Mouse (Mus musculus): ENCODE measurements around the gene Pspn. TPM values are rescaled to one million over a fixed set of nuclear protein-coding genes. Genes with fewer than 3 reads are reported as not detected.
A peak's percentile ranks its signal among the peaks of the same experiment; 100 is the strongest.

Pspn gene
- polyA plus RNA-seq, 1 experiment = not detected

GRCm38 (mm10) chr17:57030931-57031660 is 31.3 kb upstream of the Pspn start, which contains the start of gene Khsrp:
TSS of gene Khsrp (minus strand) at chr17:57031522.
- peak within 1 kb of the TSS; percentile 96 for H3K27ac ChIP-seq (ENCODE audit: control insufficient read depth, insufficient read depth, low read depth, low read length)
- H3K36me3 ChIP-seq (ENCODE audit: control insufficient read depth, insufficient read depth, low read length) = peaks cover 3% of the 10 kb centered on the region; the same call in 1 of the 2 replicates
- TF ChIP-seq POLR2A (IDR thresholded peaks at IDR 0.05; ENCODE audit: control insufficient read depth, low read depth, low read length) = peak; percentile 53
- no peak for TF ChIP-seq CTCF (IDR thresholded peaks at IDR 0.05; ENCODE audit: control insufficient read depth, insufficient read depth, insufficient replicate concordance, low read depth, low read length)
- H3K4me1 ChIP-seq (ENCODE audit: control insufficient read depth, insufficient read depth, low read length) = peaks cover 18% of the 10 kb centered on the region
- no peaks in the 10 kb centered on the region for H3K27me3 ChIP-seq (ENCODE audit: control insufficient read depth, insufficient read depth, low read length)
- peak within 1 kb of the TSS; percentile 96 for H3K4me3 ChIP-seq (ENCODE audit: control insufficient read depth, low read depth, low read length)

- Histone ChIP-seq H3K36me3 (ENCODE audit: control insufficient read depth, insufficient read depth, low read length) (peaks cover 6% of the 10 kb centered on the region), H3K27me3 (ENCODE audit: control insufficient read depth, insufficient read depth, low read length) (no peaks in the 10 kb centered on the region), H3K27ac (ENCODE audit: control insufficient read depth, insufficient read depth, low read depth, low read length) (no peak overlapping the region), H3K4me1 (ENCODE audit: control insufficient read depth, insufficient read depth, low read length) (peaks cover 18% of the 10 kb centered on the region), H3K4me3 (ENCODE audit: control insufficient read depth, low read depth, low read length) (no peak overlapping the region)
- no peak for TF ChIP-seq CTCF (IDR thresholded peaks at IDR 0.05; ENCODE audit: control insufficient read depth, insufficient read depth, insufficient replicate concordance, low read depth, low read length)
- TF ChIP-seq POLR2A (IDR thresholded peaks at IDR 0.05; ENCODE audit: control insufficient read depth, low read depth, low read length) = no peak
Measured at GRCm38 (mm10) chr17:57029691-57030090, 29.9 kb upstream of the Pspn start.

- H3K27ac ChIP-seq (ENCODE audit: control insufficient read depth, insufficient read depth, low read depth, low read length) = no peak overlapping the region
- H3K4me1 ChIP-seq (ENCODE audit: control insufficient read depth, insufficient read depth, low read length) = peaks cover 17% of the 10 kb centered on the region
- H3K27me3 ChIP-seq (ENCODE audit: control insufficient read depth, insufficient read depth, low read length) = no peaks in the 10 kb centered on the region
- no peak for TF ChIP-seq CTCF (IDR thresholded peaks at IDR 0.05; ENCODE audit: control insufficient read depth, insufficient read depth, insufficient replicate concordance, low read depth, low read length)
- no peak for TF ChIP-seq POLR2A (IDR thresholded peaks at IDR 0.05; ENCODE audit: control insufficient read depth, low read depth, low read length)
- no peak overlapping the region for H3K4me3 ChIP-seq (ENCODE audit: control insufficient read depth, low read depth, low read length)
- peaks cover 9% of the 10 kb centered on the region for H3K36me3 ChIP-seq (ENCODE audit: control insufficient read depth, insufficient read depth, low read length)
Measured at GRCm38 (mm10) chr17:57027471-57027870, 27.7 kb upstream of the Pspn start.

GRCm38 (mm10) chr17:57020960-57021359 is 21.1 kb upstream of the Pspn start:
- Histone ChIP-seq H3K27ac (ENCODE audit: control insufficient read depth, insufficient read depth, low read depth, low read length) (no peak overlapping the region), H3K4me3 (ENCODE audit: control insufficient read depth, low read depth, low read length) (no peak overlapping the region), H3K27me3 (ENCODE audit: control insufficient read depth, insufficient read depth, low read length) (no peaks in the 10 kb centered on the region), H3K36me3 (ENCODE audit: control insufficient read depth, insufficient read depth, low read length) (peaks cover 6% of the 10 kb centered on the region), H3K4me1 (ENCODE audit: control insufficient read depth, insufficient read depth, low read length) (no peaks in the 10 kb centered on the region)
- TF ChIP-seq POLR2A (IDR thresholded peaks at IDR 0.05; ENCODE audit: control insufficient read depth, low read depth, low read length) = no peak
- TF ChIP-seq CTCF (IDR thresholded peaks at IDR 0.05; ENCODE audit: control insufficient read depth, insufficient read depth, insufficient replicate concordance, low read depth, low read length) = no peak

- no peak overlapping the region for H3K4me3 ChIP-seq (ENCODE audit: control insufficient read depth, low read depth, low read length)
- no peak overlapping the region for H3K27ac ChIP-seq (ENCODE audit: control insufficient read depth, insufficient read depth, low read depth, low read length)
- TF ChIP-seq CTCF (IDR thresholded peaks at IDR 0.05; ENCODE audit: control insufficient read depth, insufficient read depth, insufficient replicate concordance, low read depth, low read length) (no peak), POLR2A (IDR thresholded peaks at IDR 0.05; ENCODE audit: control insufficient read depth, low read depth, low read length) (no peak)
- H3K4me1 ChIP-seq (ENCODE audit: control insufficient read depth, insufficient read depth, low read length) = no peaks in the 10 kb centered on the region
- H3K27me3 ChIP-seq (ENCODE audit: control insufficient read depth, insufficient read depth, low read length) = no peaks in the 10 kb centered on the region
- peaks cover 3% of the 10 kb centered on the region for H3K36me3 ChIP-seq (ENCODE audit: control insufficient read depth, insufficient read depth, low read length)
Measured at GRCm38 (mm10) chr17:57019693-57020092, 19.9 kb upstream of the Pspn start.

- Histone ChIP-seq H3K4me1 (ENCODE audit: control insufficient read depth, insufficient read depth, low read length) (peaks cover 5% of the 10 kb centered on the region), H3K27me3 (ENCODE audit: control insufficient read depth, insufficient read depth, low read length) (no peaks in the 10 kb centered on the region), H3K27ac (ENCODE audit: control insufficient read depth, insufficient read depth, low read depth, low read length) (peak overlapping the region; percentile 97), H3K36me3 (ENCODE audit: control insufficient read depth, insufficient read depth, low read length) (no peaks in the 10 kb centered on the region; the same call in 1 of the 2 replicates), H3K4me3 (ENCODE audit: control insufficient read depth, low read depth, low read length) (peak overlapping the region; percentile 97)
- TF ChIP-seq POLR2A (IDR thresholded peaks at IDR 0.05; ENCODE audit: control insufficient read depth, low read depth, low read length) (no peak), CTCF (IDR thresholded peaks at IDR 0.05; ENCODE audit: control insufficient read depth, insufficient read depth, insufficient replicate concordance, low read depth, low read length) (no peak)
Measured at GRCm38 (mm10) chr17:57012245-57012795, 12.5 kb upstream of the Pspn start.

GRCm38 (mm10) chr17:57011236-57012141 is 11.7 kb upstream of the Pspn start, which contains the start of the genes Gtf2f1 and Gm17949:
TSS of gene Gtf2f1 (minus strand) at chr17:57011288.
TSS of gene Gm17949 (plus strand) at chr17:57011469.
- peak within 1 kb of the TSS; percentile 97 for H3K27ac ChIP-seq (ENCODE audit: control insufficient read depth, insufficient read depth, low read depth, low read length)
- TF ChIP-seq POLR2A (IDR thresholded peaks at IDR 0.05; ENCODE audit: control insufficient read depth, low read depth, low read length) = peak; percentile 99
- no peak for TF ChIP-seq CTCF (IDR thresholded peaks at IDR 0.05; ENCODE audit: control insufficient read depth, insufficient read depth, insufficient replicate concordance, low read depth, low read length)
- peak within 1 kb of the TSS; percentile 97 for H3K4me3 ChIP-seq (ENCODE audit: control insufficient read depth, low read depth, low read length)

More at GRCm38 (mm10) chr17:57011236-57012141, 11.7 kb upstream of the Pspn start, which contains the start of the genes Gtf2f1 and Gm17949:
- H3K36me3 ChIP-seq (ENCODE audit: control insufficient read depth, insufficient read depth, low read length) = no peaks in the 10 kb centered on the region; the same call in 1 of the 2 replicates
- no peaks in the 10 kb centered on the region for H3K27me3 ChIP-seq (ENCODE audit: control insufficient read depth, insufficient read depth, low read length)
- H3K4me1 ChIP-seq (ENCODE audit: control insufficient read depth, insufficient read depth, low read length) = peaks cover 5% of the 10 kb centered on the region

Measured in testis, adult 2 months (tissue).